Mouse (Mus musculus): ENCODE results near the gene Gpi1. TPM values are rescaled to one million over a fixed set of nuclear protein-coding genes. Genes with fewer than 3 reads are reported as not detected.
"Not testable (repeated sequence)": the region's sequence is repeated elsewhere in the genome, so short reads cannot be mapped to it uniquely, and the experiment has no call there.

The Gpi1 gene
- polyA plus RNA-seq, 1 experiment from 2014 or later: 291 TPM

DNA sequence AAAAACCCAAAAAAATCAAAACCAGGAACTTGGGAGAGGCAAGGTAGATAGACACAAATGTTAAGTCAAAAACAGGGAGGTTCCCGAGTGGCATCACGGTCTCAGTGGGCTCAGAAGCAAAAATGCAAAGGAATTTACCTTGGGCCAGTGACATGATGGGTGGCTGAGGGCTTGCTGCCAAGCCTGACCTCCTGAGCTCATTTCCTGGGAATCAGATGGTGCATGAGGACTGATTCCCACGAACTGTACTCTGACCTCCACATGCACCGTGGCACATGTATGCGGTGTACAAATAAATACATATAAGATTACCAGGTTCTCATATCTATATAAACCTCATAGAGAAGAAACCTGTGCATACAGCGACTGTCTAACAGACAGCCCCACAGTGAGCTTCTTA, 5.8 kb downstream of the Gpi1 start:
- Histone ChIP-seq H3K9me3 (replicated peaks) (no peaks in the 10 kb centered on the region), H3K4me1 (peaks cover 24% of the 10 kb centered on the region), H3K27ac (no peak overlapping the region), H3K4me3 (no peak overlapping the region), H3K27me3 (ENCODE audit: low read depth, poor library complexity, severe bottlenecking) (no peaks in the 10 kb centered on the region), H3K36me3 (peaks cover 96% of the 10 kb centered on the region)
- no peak for DNase-seq (ENCODE audit: low spot score)
- WGBS: 95% methylated on average over 6 of the region's 6 CpGs

DNA sequence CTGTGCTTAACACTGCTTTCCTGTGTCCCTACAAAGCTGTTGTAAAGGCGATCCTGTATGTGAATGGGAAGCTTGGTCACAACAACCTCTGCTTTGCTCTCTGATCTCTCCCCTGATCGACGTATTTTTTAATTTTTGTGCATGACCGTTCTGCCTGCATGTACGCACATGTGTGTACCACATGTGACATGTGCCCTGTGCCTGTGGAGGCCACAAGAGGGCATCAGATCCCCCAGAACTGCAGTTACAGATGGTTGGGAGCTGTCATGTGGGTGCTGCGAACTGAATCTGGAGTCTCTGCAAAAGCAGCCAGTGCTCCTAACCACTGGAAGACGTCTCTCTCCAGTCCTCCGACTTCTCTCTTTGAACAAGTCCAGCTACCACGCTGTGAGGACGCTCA, 7.8 kb downstream of the Gpi1 start:
- H3K9me3 ChIP-seq (replicated peaks): no peaks in the 10 kb centered on the region
- H3K27me3 ChIP-seq (ENCODE audit: low read depth, poor library complexity, severe bottlenecking): no peaks in the 10 kb centered on the region
- no peak for DNase-seq (ENCODE audit: low spot score)
- peaks cover 5% of the 10 kb centered on the region; the same call in 1 of the 2 replicates for H3K4me1 ChIP-seq
- H3K36me3 ChIP-seq: peaks cover 100% of the 10 kb centered on the region
- 95% methylated on average over 10 of the region's 10 CpGs for WGBS
- H3K4me3 ChIP-seq: no peak overlapping the region
- H3K27ac ChIP-seq: no peak overlapping the region

DNA sequence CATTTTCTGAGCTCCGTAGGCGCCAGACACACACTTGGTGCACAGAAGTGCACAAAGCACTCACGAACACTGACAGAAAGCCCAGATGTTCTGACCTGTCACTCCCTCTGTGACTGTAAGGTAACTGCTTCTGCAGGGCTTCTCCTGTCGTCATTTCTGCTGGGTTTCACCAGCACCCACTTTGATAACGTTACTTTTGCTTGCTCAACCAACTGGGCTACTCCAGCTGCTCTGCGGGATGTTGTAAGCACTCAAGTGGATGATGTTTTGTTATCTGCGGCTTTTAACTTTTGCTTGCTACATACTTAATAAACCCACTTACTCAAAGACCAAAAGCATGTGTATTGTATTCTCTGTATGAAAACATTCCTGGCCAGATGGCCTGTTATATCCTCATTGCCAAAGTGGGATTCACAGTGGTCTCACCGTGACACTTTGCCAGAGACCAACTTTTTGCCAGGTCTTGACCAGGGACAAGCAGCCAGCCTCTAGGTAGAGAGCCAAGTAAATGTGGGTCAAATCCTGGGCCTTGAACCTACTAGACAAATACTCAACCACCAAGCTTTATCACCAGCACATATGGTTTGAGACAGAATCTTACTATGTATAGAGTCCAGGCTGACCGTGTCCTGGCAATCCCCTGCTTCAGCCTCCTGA, 8.4 kb downstream of the Gpi1 start:
- 92% methylated on average over 9 of the region's 9 CpGs for WGBS
- Histone ChIP-seq H3K4me3 (no peak overlapping the region), H3K27ac (no peak overlapping the region), H3K27me3 (ENCODE audit: low read depth, poor library complexity, severe bottlenecking) (no peaks in the 10 kb centered on the region), H3K4me1 (no peaks in the 10 kb centered on the region), H3K9me3 (replicated peaks) (no peaks in the 10 kb centered on the region), H3K36me3 (peaks cover 100% of the 10 kb centered on the region)
- no peak for DNase-seq (ENCODE audit: low spot score)

DNA sequence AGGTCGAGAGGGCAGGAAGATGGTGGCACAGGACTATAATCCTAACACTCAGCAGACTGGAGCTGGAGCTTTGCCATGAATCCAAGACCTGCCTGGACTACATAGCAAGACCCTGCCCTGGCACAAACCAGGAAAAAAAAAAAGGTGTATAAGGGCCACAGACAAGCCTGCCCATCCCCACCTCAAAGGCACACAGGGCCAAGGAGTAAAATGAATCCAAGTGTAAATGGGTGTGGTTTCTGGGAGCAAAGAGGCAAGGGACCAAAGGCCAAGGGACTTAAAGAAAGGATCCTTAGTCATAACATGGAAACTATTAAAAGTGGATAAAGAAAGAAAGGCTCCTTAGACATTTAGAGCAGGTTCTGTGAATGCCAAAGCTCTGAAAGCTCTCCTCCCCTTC, 11.6 kb downstream of the Gpi1 start:
- 79% methylated on average over 1 of the region's 1 CpGs for WGBS
- H3K27me3 ChIP-seq (ENCODE audit: low read depth, poor library complexity, severe bottlenecking): no peaks in the 10 kb centered on the region
- no peaks in the 10 kb centered on the region for H3K4me1 ChIP-seq
- no peak overlapping the region for H3K4me3 ChIP-seq
- H3K36me3 ChIP-seq: peaks cover 100% of the 10 kb centered on the region
- DNase-seq (ENCODE audit: low spot score): no peak
- no peak overlapping the region for H3K27ac ChIP-seq
- H3K9me3 ChIP-seq (replicated peaks): no peaks in the 10 kb centered on the region

DNA sequence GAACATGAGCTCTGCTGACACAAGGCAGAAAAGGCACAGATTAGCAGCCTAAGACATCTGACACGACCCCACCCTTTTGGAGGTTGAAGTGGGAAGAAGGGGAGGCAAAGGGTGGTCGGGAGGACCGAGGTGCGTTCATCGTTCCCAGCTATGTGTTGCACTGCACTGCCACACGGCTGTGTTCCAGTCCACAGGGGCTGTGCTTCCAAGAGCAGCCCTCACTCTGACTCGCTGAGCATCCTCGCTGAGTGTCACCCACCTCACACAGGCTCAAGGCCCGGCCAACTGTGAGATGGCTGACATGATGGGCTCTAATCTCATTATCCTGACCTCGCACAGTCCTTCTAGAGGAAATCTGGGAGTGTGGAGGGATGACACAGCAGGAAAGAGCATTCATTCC, 13.7 kb downstream of the Gpi1 start:
- WGBS: 95% methylated on average over 10 of the region's 10 CpGs
- no peak for DNase-seq (ENCODE audit: low spot score)

DNA sequence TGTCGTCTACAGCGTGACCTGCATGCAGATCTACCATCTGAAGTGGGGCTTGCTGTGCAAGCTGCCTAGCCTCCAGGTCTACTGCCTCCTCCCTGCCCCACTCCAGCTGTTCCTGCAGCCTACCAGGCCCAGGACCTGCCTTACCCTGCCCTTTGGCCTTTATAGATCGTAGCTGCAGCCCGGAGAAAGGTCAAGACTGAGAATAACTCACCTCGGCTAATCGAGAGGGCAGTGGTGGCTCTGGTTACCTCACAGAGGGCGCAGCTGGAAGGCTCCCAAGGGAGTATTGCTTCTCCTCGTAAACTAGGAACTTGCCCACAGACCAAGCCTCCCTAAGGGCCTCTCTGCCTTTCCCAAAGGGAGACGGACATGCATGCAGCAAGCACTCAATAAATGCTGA, 14.7 kb downstream of the Gpi1 start:
- H3K36me3 ChIP-seq: peaks cover 100% of the 10 kb centered on the region
- 91% methylated on average over 9 of the region's 9 CpGs for WGBS
- no peak for DNase-seq (ENCODE audit: low spot score)

More for the DNA sequence above, 13.7 kb downstream of the Gpi1 start:
- no peaks in the 10 kb centered on the region for H3K4me1 ChIP-seq
- H3K4me3 ChIP-seq: no peak overlapping the region
- peaks cover 100% of the 10 kb centered on the region for H3K36me3 ChIP-seq
- no peaks in the 10 kb centered on the region for H3K27me3 ChIP-seq (ENCODE audit: low read depth, poor library complexity, severe bottlenecking)
- H3K9me3 ChIP-seq (replicated peaks): no peaks in the 10 kb centered on the region
- no peak overlapping the region for H3K27ac ChIP-seq

DNA sequence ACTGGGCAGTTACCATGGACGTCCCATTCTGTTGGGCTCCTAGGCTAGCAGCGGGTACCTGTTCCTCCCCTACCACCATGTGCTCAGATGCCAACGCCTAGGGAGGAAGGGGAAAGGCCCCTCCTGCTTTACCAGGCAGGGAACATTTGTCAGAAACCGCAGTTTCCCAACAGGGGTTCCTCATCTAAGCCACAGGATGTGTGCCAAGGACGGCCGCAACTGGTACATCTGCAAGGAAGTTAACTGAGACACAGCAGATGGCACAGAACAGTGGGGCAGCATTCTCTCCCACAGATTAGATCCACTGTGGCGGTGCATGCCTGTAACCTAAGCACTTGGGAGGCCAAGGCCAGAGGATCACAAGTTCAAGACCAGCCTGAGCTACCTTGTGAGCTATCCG, 15.5 kb downstream of the Gpi1 start:
- Histone ChIP-seq H3K4me1 (no peaks in the 10 kb centered on the region), H3K27ac (no peak overlapping the region), H3K9me3 (replicated peaks) (no peaks in the 10 kb centered on the region), H3K36me3 (peaks cover 100% of the 10 kb centered on the region), H3K4me3 (no peak overlapping the region), H3K27me3 (ENCODE audit: low read depth, poor library complexity, severe bottlenecking) (no peaks in the 10 kb centered on the region)
- no peak for DNase-seq (ENCODE audit: low spot score)
- 95% methylated on average over 8 of the region's 8 CpGs for WGBS

More for the DNA sequence above, 14.7 kb downstream of the Gpi1 start:
- Histone ChIP-seq H3K4me3 (no peak overlapping the region), H3K4me1 (no peaks in the 10 kb centered on the region), H3K27me3 (ENCODE audit: low read depth, poor library complexity, severe bottlenecking) (no peaks in the 10 kb centered on the region), H3K27ac (no peak overlapping the region), H3K9me3 (replicated peaks) (no peaks in the 10 kb centered on the region)

DNA sequence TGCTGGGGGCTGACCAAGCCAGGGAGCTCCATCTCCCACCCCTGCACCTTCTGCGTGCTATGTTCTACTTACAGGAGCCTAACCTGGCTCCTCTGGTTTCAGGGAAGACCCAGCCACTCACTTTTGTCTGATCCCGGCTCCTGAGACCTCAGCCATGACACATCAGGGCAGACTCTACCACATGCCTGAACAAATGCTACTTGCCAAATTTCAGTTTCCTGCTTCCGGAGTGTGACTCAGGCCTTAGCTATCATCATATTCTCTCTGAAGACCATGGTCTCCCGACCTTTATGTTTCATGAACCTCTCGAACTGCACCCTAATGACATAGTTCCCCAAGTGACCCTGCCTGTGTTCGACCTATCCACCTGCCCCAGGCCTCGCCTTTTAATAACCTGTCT, 16.9 kb downstream of the Gpi1 start:
- no peak overlapping the region for H3K27ac ChIP-seq
- no peaks in the 10 kb centered on the region for H3K9me3 ChIP-seq (replicated peaks)
- no peaks in the 10 kb centered on the region for H3K4me1 ChIP-seq
- 90% methylated on average over 7 of the region's 7 CpGs for WGBS
- DNase-seq (ENCODE audit: low spot score): no peak
- no peaks in the 10 kb centered on the region for H3K27me3 ChIP-seq (ENCODE audit: low read depth, poor library complexity, severe bottlenecking)
- H3K36me3 ChIP-seq: peaks cover 100% of the 10 kb centered on the region
- no peak overlapping the region for H3K4me3 ChIP-seq

DNA sequence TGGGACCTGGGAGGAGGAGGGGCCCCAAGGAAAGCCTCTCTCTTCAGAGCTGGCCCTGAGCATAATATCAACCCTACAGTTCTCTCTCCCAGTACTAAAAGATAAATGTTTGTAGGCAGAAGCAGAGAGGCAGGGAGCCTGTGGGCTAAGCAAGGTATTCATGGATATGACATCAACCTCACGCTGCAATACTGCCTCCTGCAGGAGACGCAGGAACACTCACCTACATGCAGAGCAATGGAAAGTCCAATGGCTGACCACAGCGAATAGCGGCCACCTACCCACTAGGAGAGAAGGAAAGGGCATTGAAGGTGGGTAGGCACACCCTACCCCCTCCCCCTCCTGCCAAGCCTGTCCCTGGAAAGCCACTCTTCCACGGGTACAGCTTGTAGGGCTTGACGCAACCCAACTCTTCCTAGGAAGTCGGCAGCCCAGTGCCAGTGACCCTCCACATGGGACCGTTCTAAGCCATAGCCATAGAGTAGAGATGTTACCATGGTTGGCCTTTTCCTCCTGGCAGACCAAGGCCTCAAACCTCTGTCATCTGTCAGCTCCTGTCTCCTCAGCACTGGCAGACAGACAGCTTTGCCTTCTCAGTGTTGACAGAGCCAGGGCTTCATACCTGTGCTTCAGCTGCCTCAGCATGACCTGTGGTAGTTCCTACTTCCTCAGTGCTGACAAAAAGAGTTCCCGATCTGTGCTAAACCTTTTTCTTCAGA, 21.9 kb downstream of the Gpi1 start:
- no peaks in the 10 kb centered on the region for H3K27me3 ChIP-seq (ENCODE audit: low read depth, poor library complexity, severe bottlenecking)
- H3K4me1 ChIP-seq: no peaks in the 10 kb centered on the region
- WGBS: 96% methylated on average over 9 of the region's 9 CpGs
- H3K27ac ChIP-seq: no peak overlapping the region
- no peaks in the 10 kb centered on the region for H3K9me3 ChIP-seq (replicated peaks)
- DNase-seq (ENCODE audit: low spot score): no peak
- H3K4me3 ChIP-seq: no peak overlapping the region
- peaks cover 100% of the 10 kb centered on the region for H3K36me3 ChIP-seq

DNA sequence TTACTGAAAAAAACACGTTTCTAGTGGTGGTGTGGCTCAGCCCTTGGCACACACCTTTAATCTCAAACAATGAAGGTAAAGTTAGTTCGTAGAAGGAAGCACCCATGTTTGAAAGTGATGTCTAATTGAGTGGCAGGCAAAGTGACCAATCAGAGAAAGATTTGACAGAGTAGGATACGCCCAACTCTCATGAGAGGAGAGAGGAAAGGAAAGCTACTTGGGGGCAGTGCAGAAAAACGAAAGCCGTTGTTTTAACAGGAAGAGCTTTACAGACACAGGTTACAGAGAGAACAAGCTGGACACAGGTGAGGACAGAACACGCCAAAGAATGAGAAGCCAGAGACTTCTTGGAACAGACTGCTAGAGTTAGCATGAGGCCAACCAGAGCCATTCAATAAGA, 23.8 kb downstream of the Gpi1 start:
- no peaks in the 10 kb centered on the region for H3K9me3 ChIP-seq (replicated peaks)
- H3K36me3 ChIP-seq: peaks cover 100% of the 10 kb centered on the region
- no peak overlapping the region for H3K27ac ChIP-seq
- 94% methylated on average over 6 of the region's 6 CpGs for WGBS
- no peaks in the 10 kb centered on the region for H3K4me1 ChIP-seq
- H3K4me3 ChIP-seq: no peak overlapping the region
- DNase-seq (ENCODE audit: low spot score): no peak
- no peaks in the 10 kb centered on the region for H3K27me3 ChIP-seq (ENCODE audit: low read depth, poor library complexity, severe bottlenecking)

DNA sequence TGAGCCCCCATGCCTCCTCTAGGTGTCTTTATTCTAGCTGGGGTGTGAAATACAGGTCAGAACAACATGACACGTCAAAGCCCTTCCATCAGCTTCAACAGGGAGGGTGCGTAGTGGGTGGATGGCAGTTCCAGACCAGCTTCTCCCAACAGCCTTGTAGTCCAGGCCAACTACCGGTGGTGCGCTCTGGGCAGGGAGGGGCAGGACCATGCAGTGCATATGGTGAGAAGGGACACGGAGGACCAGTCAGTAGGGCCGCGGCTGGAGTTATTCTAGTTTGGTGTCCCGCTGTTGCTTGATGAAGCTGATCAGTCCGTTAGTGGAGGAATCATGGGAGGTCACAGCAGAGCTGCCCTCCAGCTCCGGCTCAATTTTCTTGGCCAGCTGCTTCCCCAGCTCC, 28.0 kb downstream of the Gpi1 start:
- H3K9me3 ChIP-seq (replicated peaks); H3K4me3 ChIP-seq; DNase-seq (ENCODE audit: low spot score); H3K27ac ChIP-seq; H3K27me3 ChIP-seq (ENCODE audit: low read depth, poor library complexity, severe bottlenecking); H3K4me1 ChIP-seq: not testable (repeated sequence)
- 94% methylated on average over 10 of the region's 10 CpGs for WGBS
- peaks cover 69% of the 10 kb centered on the region for H3K36me3 ChIP-seq

DNA sequence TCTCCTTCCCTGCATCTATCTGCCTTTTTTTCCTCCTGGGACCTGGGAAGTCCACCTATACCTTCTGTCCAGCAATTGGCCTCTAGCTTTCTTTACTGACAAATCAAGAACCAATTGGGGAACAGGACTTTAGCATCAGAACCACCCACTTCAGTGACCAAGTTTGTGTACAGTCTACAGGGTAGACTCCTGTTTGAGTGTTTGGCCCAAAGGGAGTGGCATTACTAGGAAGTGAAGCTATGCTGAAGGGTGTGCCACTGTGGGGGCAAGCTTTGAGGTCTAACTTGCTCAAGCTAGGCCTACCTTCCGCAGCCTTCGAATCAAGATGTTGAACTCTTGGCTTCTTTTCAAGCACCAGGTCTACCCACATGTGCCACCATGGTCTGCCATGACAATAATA, 29.3 kb downstream of the Gpi1 start:
- Histone ChIP-seq H3K36me3 (peaks cover 56% of the 10 kb centered on the region), H3K4me1 (no peaks in the 10 kb centered on the region), H3K27ac (no peak overlapping the region), H3K27me3 (ENCODE audit: low read depth, poor library complexity, severe bottlenecking) (no peaks in the 10 kb centered on the region), H3K4me3 (no peak overlapping the region), H3K9me3 (replicated peaks) (no peaks in the 10 kb centered on the region)
- DNase-seq (ENCODE audit: low spot score): no peak
- 97% methylated on average over 2 of the region's 2 CpGs for WGBS

DNA sequence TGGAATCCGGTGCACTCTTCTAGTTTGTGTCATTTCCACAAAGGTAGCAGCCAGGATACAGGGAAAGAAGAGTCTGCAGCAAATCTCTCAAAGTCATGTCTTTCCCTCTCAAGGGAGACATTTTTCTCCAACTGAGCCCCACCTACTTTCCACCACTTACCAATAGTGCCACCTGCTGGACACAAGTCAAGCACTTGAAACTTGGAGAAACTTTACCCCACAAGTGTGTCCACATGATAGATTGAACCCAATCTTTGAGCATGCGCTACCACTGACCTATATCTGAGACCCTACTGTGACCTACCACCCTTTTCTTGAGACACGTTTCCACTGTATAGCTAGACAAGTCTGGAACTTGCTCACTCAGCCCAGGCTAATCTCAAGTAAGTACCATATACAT, 31.8 kb downstream of the Gpi1 start:
- H3K9me3 ChIP-seq (replicated peaks): no peaks in the 10 kb centered on the region
- no peak overlapping the region for H3K4me3 ChIP-seq
- DNase-seq (ENCODE audit: low spot score): no peak
- WGBS: 58% methylated on average over 3 of the region's 3 CpGs
- peaks cover 41% of the 10 kb centered on the region for H3K36me3 ChIP-seq
- no peak overlapping the region for H3K27ac ChIP-seq
- H3K27me3 ChIP-seq (ENCODE audit: low read depth, poor library complexity, severe bottlenecking): no peaks in the 10 kb centered on the region
- peaks cover 5% of the 10 kb centered on the region for H3K4me1 ChIP-seq

Measured in limb, embryonic 10.5 days (tissue).